Mouse (Mus musculus) cerebellum, postnatal 14 days (tissue): ENCODE measurements at regions not wholly inside any gene's neighbourhood (a gene's known extent, or its start where the extent isn't known, plus 50 kb on each side); places are given as distances from the start of the nearest gene placed in this dataset.
"Not testable (repeated sequence)": the region's sequence is repeated elsewhere in the genome, so short reads cannot be mapped to it uniquely, and the experiment has no call there.

Source experiments
- DNase-seq, 2 experiments: peaks; one replicate each; pipeline ENCODE4 v3.0.0; 2021; ENCODE audit warnings: mixed read lengths in 2 of 2

GRCm38 (mm10) chr15:90291848-90292247 is 67.7 kb downstream of the Alg10b start:
- peak in 1 of 2 experiments; percentile 5 for DNase-seq

- DNase-seq = no peak
These were observed 70.3 kb downstream of the Alg10b start for GRCm38 (mm10) chr15:90294353-90294922.

GRCm38 (mm10) chr15:90298566-90298965 is 74.5 kb downstream of the Alg10b start:
- DNase-seq = no peak

- no peak for DNase-seq
These were observed 79.3 kb downstream of the Alg10b start for GRCm38 (mm10) chr15:90303393-90303792.

GRCm38 (mm10) chr15:90305051-90305450 is 80.9 kb downstream of the Alg10b start:
- no peak for DNase-seq

GRCm38 (mm10) chr15:90306866-90307265 is 82.8 kb downstream of the Alg10b start:
- DNase-seq = no peak

GRCm38 (mm10) chr15:90308433-90308832 is 84.3 kb downstream of the Alg10b start:
- DNase-seq = not testable (repeated sequence)

- DNase-seq = no peak
These were observed 84.8 kb downstream of the Alg10b start for GRCm38 (mm10) chr15:90308869-90309268.

- DNase-seq = no peak
These were observed 85.6 kb downstream of the Alg10b start for GRCm38 (mm10) chr15:90309664-90310063.

- DNase-seq = no peak
These were observed 97.7 kb downstream of the Alg10b start for GRCm38 (mm10) chr15:90321774-90322173.

GRCm38 (mm10) chr15:90333275-90333674 is 109.2 kb downstream of the Alg10b start:
- peak; percentile 27 to 41 for DNase-seq

GRCm38 (mm10) chr15:90333766-90334165 is 109.7 kb downstream of the Alg10b start:
- DNase-seq = no peak

- no peak for DNase-seq
These were observed 110.3 kb downstream of the Alg10b start for GRCm38 (mm10) chr15:90334406-90334805.

- no peak for DNase-seq
These were observed 111.4 kb downstream of the Alg10b start for GRCm38 (mm10) chr15:90335506-90335905.

GRCm38 (mm10) chr15:90340089-90340488 is 116.0 kb downstream of the Alg10b start:
- DNase-seq = no peak

GRCm38 (mm10) chr15:90341261-90341660 is 117.2 kb downstream of the Alg10b start:
- no peak for DNase-seq

- no peak for DNase-seq
These were observed 119.7 kb downstream of the Alg10b start for GRCm38 (mm10) chr15:90343771-90344170.

- DNase-seq = no peak
These were observed 120.8 kb downstream of the Alg10b start for GRCm38 (mm10) chr15:90344956-90345355.

GRCm38 (mm10) chr15:90346162-90346561 is 122.1 kb downstream of the Alg10b start:
- no peak for DNase-seq

GRCm38 (mm10) chr15:90346757-90347156 is 122.6 kb downstream of the Alg10b start:
- peak; percentile 3 to 6 for DNase-seq

GRCm38 (mm10) chr15:90351898-90352297 is 127.8 kb downstream of the Alg10b start:
- DNase-seq = no peak

- DNase-seq = no peak
These were observed 141.5 kb downstream of the Alg10b start for GRCm38 (mm10) chr15:90365656-90366055.

GRCm38 (mm10) chr15:90377959-90378358 is 153.8 kb downstream of the Alg10b start:
- no peak for DNase-seq

- no peak for DNase-seq
These were observed 172.8 kb downstream of the Alg10b start for GRCm38 (mm10) chr15:90396961-90397360.

- DNase-seq = no peak
These were observed 173.7 kb downstream of the Alg10b start for GRCm38 (mm10) chr15:90397691-90398377.
